Mouse (Mus musculus) gastrocnemius, adult 2 months (tissue): ENCODE data around the gene Cxcr2. TPM values are rescaled to one million over a fixed set of nuclear protein-coding genes. Genes with fewer than 3 reads are reported as not detected.
"Not testable (repeated sequence)": the region's sequence is repeated elsewhere in the genome, so short reads cannot be mapped to it uniquely, and the experiment has no call there.

Experiments used
- DNase-seq: peaks from one replicate; pipeline ENCODE4 v3.0.0; 2022
- H3K27ac ChIP-seq: fragments of 200-600 bp; 2 replicates; pipeline ENCODE4 v1.8.1; 2022; ENCODE audit warnings: mild to moderate bottlenecking
- H3K4me3 ChIP-seq: fragments of 200-600 bp; 2 replicates; pipeline ENCODE4 v1.8.1; 2022; ENCODE audit warnings: mild to moderate bottlenecking, moderate library complexity
- CTCF ChIP-seq: fragments of 200-600 bp; IDR thresholded peaks from 2 replicates; pipeline ENCODE4 v1.8.1; 2022; ENCODE audit warnings: antibody characterized with exemption, mild to moderate bottlenecking, moderate library complexity
- intact Hi-C: fragments of 180-260 bp; cut with DNase I; formaldehyde crosslinking; loops from one replicate; pipeline ENCODE4 v1.15.1; 2025
- total RNA-seq, 2 experiments: library from RNA; stranded (reverse); gene quantifications; 2 replicates each; pipeline ENCODE4 v1.2.3; 2021

The Cxcr2 gene
- total RNA-seq, 2 experiments from 2014 or later = 0.10 TPM; not detected in 1

- TF ChIP-seq CTCF = no peak
- intact Hi-C loops = no loop called here
- Histone ChIP-seq H3K27ac (no peak overlapping the region), H3K4me3 (no peak overlapping the region)
- no peak for DNase-seq
Observed at GRCm38 (mm10) chr1:74151091-74151490, 2.7 kb upstream of the Cxcr2 start.

DNA sequence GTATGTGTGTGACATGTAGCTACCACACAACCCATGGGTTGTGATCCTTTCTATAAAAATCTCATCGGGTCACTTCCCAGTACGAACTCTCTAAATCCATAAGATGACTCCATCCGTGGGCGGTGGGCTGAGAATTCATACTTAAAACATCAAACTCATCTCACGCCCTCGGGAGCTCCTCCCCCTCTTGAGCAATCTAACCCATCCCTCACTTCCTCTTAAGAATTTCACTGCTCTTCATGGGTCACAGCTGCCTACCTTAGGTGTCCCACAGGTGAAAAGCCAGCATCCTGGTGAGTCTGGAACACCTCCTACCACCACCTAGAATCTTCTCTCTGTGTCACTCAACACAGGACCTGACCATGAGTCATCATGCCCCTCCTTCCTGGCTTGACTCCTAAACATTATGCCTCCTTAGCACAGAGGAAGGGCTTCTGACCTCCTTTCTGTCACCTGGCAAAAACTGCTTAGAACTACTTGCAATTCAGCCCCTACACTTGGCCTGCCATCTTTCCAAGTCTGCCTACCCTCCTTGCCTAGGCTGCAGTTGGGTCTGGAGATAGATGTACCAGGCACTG, 1.7 kb downstream of the Cxcr2 start:
- no peak for TF ChIP-seq CTCF
- Histone ChIP-seq H3K4me3 (no peak overlapping the region), H3K27ac (no peak overlapping the region)
- DNase-seq = no peak
- intact Hi-C loops = no loop called here

- Histone ChIP-seq H3K4me3 (no peak overlapping the region), H3K27ac (no peak overlapping the region)
- no peak for DNase-seq
- TF ChIP-seq CTCF = no peak
- intact Hi-C loops = no loop called here
Observed at GRCm38 (mm10) chr1:74156381-74156910, 2.7 kb downstream of the Cxcr2 start.

GRCm38 (mm10) chr1:74159613-74160012, 5.8 kb downstream of the Cxcr2 start:
- H3K27ac ChIP-seq, DNase-seq, H3K4me3 ChIP-seq, intact Hi-C loops: not testable (repeated sequence)

- no peak for DNase-seq
- no peak overlapping the region for H3K4me3 ChIP-seq
- H3K27ac ChIP-seq = no peak overlapping the region
- no peak for TF ChIP-seq CTCF
- intact Hi-C loops = no loop called here
Observed at GRCm38 (mm10) chr1:74160036-74160435, 6.2 kb downstream of the Cxcr2 start.

DNA sequence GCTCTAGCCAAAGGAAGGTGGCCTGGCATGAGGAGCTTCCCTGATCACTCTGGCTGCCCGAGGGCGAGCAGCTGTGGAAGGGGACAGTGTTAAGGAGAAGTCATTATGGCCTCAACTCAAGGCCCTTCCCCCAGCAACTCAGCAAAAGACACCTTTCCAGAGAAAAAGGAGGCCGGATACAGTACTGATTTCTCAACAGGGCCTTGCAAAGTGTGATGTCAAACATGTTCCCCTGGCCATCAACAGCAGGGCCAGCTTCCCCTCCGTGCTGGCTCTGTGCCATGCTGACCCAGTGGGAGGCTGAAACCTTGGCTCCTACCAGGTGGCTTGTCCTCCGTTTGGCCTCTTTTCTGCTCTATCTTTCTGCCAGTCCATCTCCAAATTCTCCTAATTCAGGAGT, 13.3 kb downstream of the Cxcr2 start:
- no peak for DNase-seq
- no peak overlapping the region for H3K4me3 ChIP-seq
- intact Hi-C loops = no loop called here
- TF ChIP-seq CTCF = no peak
- no peak overlapping the region for H3K27ac ChIP-seq

DNA sequence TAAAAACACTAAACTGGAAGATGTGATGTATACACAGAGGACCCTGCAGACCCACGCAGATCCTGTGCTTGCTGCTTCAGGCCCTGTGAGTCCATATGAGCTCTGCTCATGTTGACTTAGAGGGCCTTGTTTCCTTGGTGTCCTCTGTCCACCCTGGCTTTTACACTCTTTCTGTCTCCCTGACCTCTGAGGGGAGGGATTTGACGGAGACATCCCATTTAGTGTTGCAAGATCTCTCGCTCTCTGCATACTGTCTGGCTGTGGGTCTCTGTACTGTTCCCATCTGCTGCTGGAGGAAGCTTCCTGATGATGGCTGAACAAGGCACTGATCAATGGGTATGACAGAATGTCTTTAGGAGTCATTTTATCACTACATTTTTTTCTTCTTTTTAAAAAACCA, 15.9 kb downstream of the Cxcr2 start:
- intact Hi-C loops = no loop called here
- no peak for TF ChIP-seq CTCF
- no peak for DNase-seq
- Histone ChIP-seq H3K27ac (no peak overlapping the region), H3K4me3 (no peak overlapping the region)

DNA sequence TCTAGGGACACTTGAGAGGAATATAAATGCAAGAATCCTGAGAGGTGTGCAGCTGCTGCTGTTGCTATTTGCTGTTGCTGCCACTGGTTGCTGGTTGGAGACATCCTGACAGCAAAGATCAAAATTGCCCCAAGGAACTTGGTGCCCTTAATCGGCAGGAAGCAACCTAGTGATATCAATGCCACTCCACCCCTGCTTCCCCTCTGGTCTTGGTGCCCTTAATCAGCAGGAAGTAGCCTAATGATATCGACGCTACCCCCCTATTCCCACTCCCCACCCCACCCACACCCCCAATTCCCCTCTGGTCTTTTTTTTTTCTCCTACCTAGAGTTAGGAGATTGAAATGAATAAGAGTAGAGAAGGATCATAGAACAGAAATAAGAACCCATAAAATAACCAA, 18.9 kb downstream of the Cxcr2 start:
- TF ChIP-seq CTCF = no peak
- no peak overlapping the region for H3K27ac ChIP-seq
- H3K4me3 ChIP-seq = no peak overlapping the region
- intact Hi-C loops = no loop called here
- DNase-seq = no peak

DNA sequence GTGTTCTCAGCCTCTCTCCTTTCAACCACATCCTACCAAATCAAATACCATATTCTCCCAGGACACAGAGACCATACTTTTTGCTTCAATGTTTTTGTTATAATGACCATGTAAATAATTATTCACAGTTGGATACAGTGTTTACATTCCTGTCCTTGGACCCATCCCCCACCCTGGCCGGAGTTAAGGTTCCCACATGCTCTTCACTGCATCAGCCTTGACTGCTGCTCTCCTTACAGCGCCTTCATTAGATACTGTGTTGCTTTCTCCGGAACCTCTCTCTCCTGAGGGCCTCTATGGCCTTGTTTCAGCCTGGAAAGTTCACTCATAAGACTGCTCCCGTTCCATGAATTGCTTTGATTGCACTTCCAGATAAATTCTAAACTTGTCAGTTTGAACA, 21.9 kb downstream of the Cxcr2 start:
- Histone ChIP-seq H3K4me3 (no peak overlapping the region), H3K27ac (no peak overlapping the region)
- no peak for DNase-seq
- TF ChIP-seq CTCF = no peak
- intact Hi-C loops = no loop called here

DNA sequence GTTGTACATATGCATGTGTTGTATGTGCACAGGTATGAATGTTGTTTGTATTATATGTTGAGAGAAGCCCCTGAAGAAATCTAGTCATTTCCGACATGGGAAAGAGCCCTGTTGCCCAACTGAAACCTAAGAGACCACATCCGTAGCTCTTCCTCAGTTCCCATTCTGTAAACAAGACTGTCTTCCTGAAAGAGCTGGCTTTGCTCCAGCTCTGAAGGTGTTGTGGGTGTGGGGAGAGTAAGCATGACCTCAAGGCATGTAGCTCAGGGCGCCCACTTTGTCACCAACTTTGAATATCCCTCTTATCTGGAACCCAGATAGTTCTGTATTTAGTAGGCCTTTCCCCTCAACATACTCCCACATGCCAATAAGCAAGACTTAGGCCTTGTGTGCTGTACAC, 24.8 kb downstream of the Cxcr2 start:
- no peak for DNase-seq
- intact Hi-C loops = no loop called here
- H3K27ac ChIP-seq = no peak overlapping the region

GRCm38 (mm10) chr1:74179624-74180408, 26.0 kb downstream of the Cxcr2 start:
- intact Hi-C loops = no loop called here
- Histone ChIP-seq H3K4me3 (no peak overlapping the region), H3K27ac (no peak overlapping the region)
- TF ChIP-seq CTCF = no peak
- no peak for DNase-seq

More for the DNA sequence above, 24.8 kb downstream of the Cxcr2 start:
- TF ChIP-seq CTCF = no peak
- H3K4me3 ChIP-seq = no peak overlapping the region

- no peak for DNase-seq
- no peak for TF ChIP-seq CTCF
- Histone ChIP-seq H3K27ac (no peak overlapping the region), H3K4me3 (no peak overlapping the region)
- intact Hi-C loops = no loop called here
Observed at GRCm38 (mm10) chr1:74181462-74181861, 27.7 kb downstream of the Cxcr2 start.

DNA sequence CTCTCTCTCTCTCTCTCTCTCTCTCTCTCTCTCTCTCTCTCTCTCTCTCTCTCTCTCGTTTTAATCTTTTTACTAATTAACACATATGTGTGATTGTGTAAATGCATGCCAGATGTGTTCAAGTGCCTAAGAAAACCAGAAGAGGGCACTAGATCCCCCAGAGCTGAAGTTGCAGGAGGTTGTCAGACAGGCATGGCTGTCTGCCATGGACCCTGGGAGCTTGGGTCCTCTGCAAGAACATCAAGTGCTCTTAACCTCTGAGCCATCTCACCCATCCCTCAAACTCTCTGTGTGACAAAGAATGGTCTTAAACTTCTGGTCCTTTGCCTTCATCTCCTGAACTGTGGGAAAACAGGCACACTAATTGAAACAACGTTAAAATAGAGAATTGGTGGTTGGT, 29.2 kb downstream of the Cxcr2 start:
- DNase-seq = no peak
- TF ChIP-seq CTCF = no peak
- Histone ChIP-seq H3K27ac (no peak overlapping the region), H3K4me3 (no peak overlapping the region)
- intact Hi-C loops = no loop called here

DNA sequence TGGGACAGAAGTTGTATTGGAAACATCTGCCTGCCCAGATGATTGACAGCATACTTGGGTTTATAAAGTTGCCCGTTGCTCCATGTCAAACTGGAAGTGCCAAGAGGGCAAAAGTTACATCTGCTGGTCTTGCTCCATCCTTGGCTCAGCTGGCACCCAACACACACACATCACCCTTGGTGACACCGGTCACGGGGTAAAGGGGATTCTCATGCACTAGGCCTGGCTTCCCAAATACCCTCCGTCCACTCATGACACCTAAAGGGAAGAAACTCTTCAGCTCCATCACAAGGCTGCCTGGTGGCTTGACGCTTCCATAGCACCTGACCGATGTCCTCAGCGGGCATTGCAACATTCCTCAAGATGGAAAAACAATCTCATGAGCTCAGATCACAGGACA, 36.7 kb downstream of the Cxcr2 start:
- intact Hi-C loops = loop anchor here (5.0 kb wide), 1 partner anchor 288 kb away; no protein-coding TSS in a partner anchor
- peak; percentile 28 for DNase-seq
- no peak overlapping the region for H3K27ac ChIP-seq

More for the DNA sequence above, 36.7 kb downstream of the Cxcr2 start:
- no peak for TF ChIP-seq CTCF
- no peak overlapping the region for H3K4me3 ChIP-seq
